Mouse (Mus musculus) erythroblast, embryonic 14.5 days (primary cell): ENCODE measurements at regions not wholly inside any gene's neighbourhood (a gene's known extent, or its start where the extent isn't known, plus 50 kb on each side); places are given as distances from the start of the nearest gene placed in this dataset.

ENCODE experiments used
- GATA1 ChIP-seq: IDR thresholded peaks from 2 replicates; pipeline ENCODE4 v1.6.1; 2012; ENCODE audit warnings: low read length, inconsistent platforms, mixed read lengths
- TAL1 ChIP-seq: IDR thresholded peaks from 3 replicates; pipeline ENCODE4 v1.6.1; 2012; ENCODE audit warnings: low read length, inconsistent platforms, mixed read lengths

DNA sequence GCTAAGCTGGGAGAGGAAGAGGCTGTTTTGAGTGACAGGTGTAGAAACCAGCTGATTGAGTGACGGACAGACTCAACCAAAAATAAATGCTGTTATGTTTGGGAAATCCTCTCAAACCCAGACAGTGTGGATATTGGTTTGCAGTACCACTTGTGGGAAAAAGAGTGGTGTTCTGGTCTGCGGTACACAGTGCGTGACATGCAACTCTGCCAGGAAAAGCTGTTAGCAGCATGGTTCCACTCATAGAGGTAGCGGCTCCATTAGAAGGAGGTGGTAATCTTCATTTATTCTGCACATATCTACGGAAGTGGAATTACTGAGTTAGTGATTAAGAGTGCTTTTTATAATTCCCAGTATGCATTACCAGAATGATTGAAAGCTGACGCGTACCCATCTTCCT is 485.4 kb downstream of the Rps24 start:
- TF ChIP-seq GATA1, result no peak
- no peak for TF ChIP-seq TAL1
